Mouse (Mus musculus) CH12.LX (cell line): Measurements from ENCODE around the gene Lysmd3. TPM values are rescaled to one million over a fixed set of nuclear protein-coding genes. Genes with fewer than 3 reads are reported as not detected.

Source experiments
- DNase-seq: peaks from one replicate; pipeline ENCODE4 v3.0.0-alpha.2; 2013; ENCODE audit errors: extremely low read depth
- H3K27ac ChIP-seq: 2 replicates; pipeline ENCODE4 v1.5.1; 2012; ENCODE audit warnings: low read depth, mild to moderate bottlenecking, control low read depth, moderate library complexity; ENCODE audit not compliant: insufficient read depth
- H3K27me3 ChIP-seq: replicated peaks from 2 replicates; pipeline ENCODE3; 2012; ENCODE audit warnings: inconsistent platforms
- H3K36me3 ChIP-seq, 2 experiments: replicated peaks in 1 of 2; 2 replicates each; pipeline versions ENCODE3 to v1.6.1; 2012; ENCODE audit warnings: inconsistent platforms in 1 of 2, low read length in 1 of 2, mild to moderate bottlenecking in 1 of 2, mixed read lengths in 1 of 2, moderate library complexity in 1 of 2; ENCODE audit not compliant: control insufficient read depth in 1 of 2, insufficient read depth in 1 of 2
- H3K4me1 ChIP-seq, 2 experiments: 2 replicates each; pipeline ENCODE4 v1.6.1; 2012; ENCODE audit warnings: inconsistent platforms in 1 of 2, moderate library complexity in 1 of 2; ENCODE audit not compliant: insufficient read depth in 2 of 2, control insufficient read depth in 1 of 2
- H3K4me2 ChIP-seq: 2 replicates; pipeline ENCODE4 v1.6.1; 2012; ENCODE audit warnings: low read depth, mild to moderate bottlenecking, control low read depth; ENCODE audit not compliant: poor library complexity, insufficient read depth, severe bottlenecking
- H3K4me3 ChIP-seq, 3 experiments: fragments of 150-350 bp in 1 of 3; sonication (generic) in 1 of 3; replicated peaks in 1 of 3; 2 replicates each; pipeline versions ENCODE3 to v1.5.1; 2011 to 2012; ENCODE audit warnings: low read depth in 2 of 3, low read length in 2 of 3, mild to moderate bottlenecking in 2 of 3, moderate library complexity in 2 of 3, control low read depth in 1 of 3, improper control_type of control experiment in 1 of 3, inconsistent platforms in 1 of 3, mixed read lengths in 1 of 3; ENCODE audit not compliant: poor library complexity in 1 of 3
- H3K79me2 ChIP-seq: replicated peaks from 2 replicates; pipeline ENCODE4 v1.6.1; 2012; ENCODE audit warnings: mild to moderate bottlenecking, moderate library complexity; ENCODE audit not compliant: control insufficient read depth, poor library complexity, insufficient read depth, severe bottlenecking; ENCODE audit errors: extremely low read depth
- H3K9ac ChIP-seq: 2 replicates; pipeline ENCODE4 v1.6.1; 2012; ENCODE audit warnings: low read depth, mild to moderate bottlenecking, control low read depth, moderate library complexity; ENCODE audit not compliant: insufficient read depth
- H3K9me3 ChIP-seq: replicated peaks from 2 replicates; pipeline ENCODE3; 2012; ENCODE audit warnings: low read length, inconsistent platforms, mixed read lengths
- CTCF ChIP-seq, 2 experiments: IDR thresholded peaks in 1 of 2; conservative IDR thresholded peaks in 1 of 2; 2 replicates each; pipeline ENCODE4 v1.5.1; 2011 to 2012; ENCODE audit warnings: low read depth in 2 of 2, low read length in 2 of 2, improper control_type of control experiment in 1 of 2, inconsistent platforms in 1 of 2, mild to moderate bottlenecking in 1 of 2, moderate library complexity in 1 of 2
- E2F4 ChIP-seq: IDR thresholded peaks from 2 replicates; pipeline ENCODE4 v1.6.1; 2011; ENCODE audit warnings: low read depth, low read length, improper control_type of control experiment; ENCODE audit not compliant: insufficient replicate concordance
- EP300 ChIP-seq: IDR thresholded peaks from 2 replicates; pipeline ENCODE4 v1.6.1; 2011; ENCODE audit warnings: low read length, improper control_type of control experiment
- ETS1 ChIP-seq: conservative IDR thresholded peaks from 2 replicates; pipeline ENCODE4 v1.6.1; 2012; ENCODE audit warnings: low read depth, mild to moderate bottlenecking, inconsistent platforms, low read length, improper control_type of control experiment, moderate library complexity
- JUN ChIP-seq: IDR thresholded peaks from 2 replicates; pipeline ENCODE4 v1.6.1; 2011; ENCODE audit warnings: low read depth, mild to moderate bottlenecking, low read length, improper control_type of control experiment, moderate library complexity; ENCODE audit not compliant: insufficient read depth
- KAT2A ChIP-seq: IDR thresholded peaks from 2 replicates; pipeline ENCODE4 v1.6.1; 2012; ENCODE audit warnings: low read length, improper control_type of control experiment, inconsistent platforms; ENCODE audit not compliant: insufficient replicate concordance
- MAFK ChIP-seq: IDR thresholded peaks from 2 replicates; pipeline ENCODE4 v1.6.1; 2011; ENCODE audit warnings: low read length, improper control_type of control experiment; ENCODE audit not compliant: insufficient replicate concordance
- MAZ ChIP-seq: IDR thresholded peaks from 2 replicates; pipeline ENCODE4 v1.6.1; 2012; ENCODE audit warnings: low read depth, mild to moderate bottlenecking, inconsistent platforms, low read length, improper control_type of control experiment, moderate library complexity
- MEF2A ChIP-seq: IDR thresholded peaks from 2 replicates; pipeline ENCODE4 v1.6.1; 2014; ENCODE audit warnings: low read depth, mild to moderate bottlenecking, inconsistent platforms, low read length, improper control_type of control experiment, borderline replicate concordance
- MXI1 ChIP-seq: IDR thresholded peaks from 2 replicates; pipeline ENCODE4 v1.6.1; 2011; ENCODE audit warnings: mild to moderate bottlenecking, low read depth, low read length, improper control_type of control experiment
- MYC ChIP-seq: IDR thresholded peaks from 2 replicates; pipeline ENCODE4 v1.6.1; 2011; ENCODE audit warnings: low read depth, mild to moderate bottlenecking, improper control_type of control experiment, low read length
- NRF1 ChIP-seq: IDR thresholded peaks from 2 replicates; pipeline ENCODE4 v1.6.1; 2014; ENCODE audit warnings: low read depth, mild to moderate bottlenecking, inconsistent platforms, low read length, improper control_type of control experiment, moderate library complexity
- PAX5 ChIP-seq: IDR thresholded peaks from 2 replicates; pipeline ENCODE4 v1.6.1; 2012; ENCODE audit warnings: low read length, inconsistent platforms, mixed read lengths
- POLR2A ChIP-seq: IDR thresholded peaks from 2 replicates; pipeline ENCODE4 v1.6.1; 2011; ENCODE audit warnings: low read depth, mild to moderate bottlenecking, improper control_type of control experiment, low read length
- POLR2AphosphoS2 ChIP-seq: IDR thresholded peaks from 2 replicates; pipeline ENCODE4 v1.6.1; 2011; ENCODE audit warnings: low read depth, low read length, improper control_type of control experiment
- RAD21 ChIP-seq: IDR thresholded peaks from 2 replicates; pipeline ENCODE4 v1.6.1; 2011; ENCODE audit warnings: low read depth, mild to moderate bottlenecking, low read length, improper control_type of control experiment, moderate library complexity
- RCOR1 ChIP-seq: conservative IDR thresholded peaks from 2 replicates; pipeline ENCODE4 v1.6.1; 2012; ENCODE audit warnings: low read depth, mild to moderate bottlenecking, inconsistent platforms, low read length, improper control_type of control experiment
- SMC3 ChIP-seq: IDR thresholded peaks from 2 replicates; pipeline ENCODE4 v1.6.1; 2011; ENCODE audit warnings: low read depth, low read length, improper control_type of control experiment
- TBP ChIP-seq: conservative IDR thresholded peaks from 2 replicates; pipeline ENCODE4 v1.6.1; 2011; ENCODE audit warnings: low read depth, low read length, improper control_type of control experiment
- UBTF ChIP-seq: IDR thresholded peaks from 2 replicates; pipeline ENCODE4 v1.6.1; 2012; ENCODE audit warnings: low read depth, mild to moderate bottlenecking, inconsistent platforms, low read length, improper control_type of control experiment, moderate library complexity
- USF1 ChIP-seq: IDR thresholded peaks from 2 replicates; pipeline ENCODE4 v1.6.1; 2014; ENCODE audit warnings: low read depth, mild to moderate bottlenecking, inconsistent platforms, low read length, improper control_type of control experiment
- ZC3H11A ChIP-seq: IDR thresholded peaks from 2 replicates; pipeline ENCODE4 v1.6.1; 2012; ENCODE audit warnings: low read depth, mild to moderate bottlenecking, inconsistent platforms, low read length, improper control_type of control experiment
- dilution Hi-C: fragments of 300-500 bp; cut with MboI; formaldehyde crosslinking; loops from 2 replicates; pipeline ENCODE4 v1.14.3; 2020; ENCODE audit warnings: low sequenced_read_pairs; ENCODE audit not compliant: extremely low pct_unique_long_range_greater_than_20kb, extremely low pct_ligation_motif_present
- in situ Hi-C: fragments of 300-500 bp; cut with MboI; formaldehyde crosslinking; loops from 3 replicates; pipeline ENCODE4 v1.14.3; 2019; ENCODE audit warnings: low sequenced_read_pairs, low pct_ligation_motif_present, low pct_unique_long_range_greater_than_20kb, mixed read lengths
- polyA plus RNA-seq: library from polyadenylated mRNA; unstranded; fragments of >175 nt; gene quantifications from 2 replicates; pipeline ENCODE4 v1.2.1, GENCODE M21; 2012; ENCODE audit warnings: low read depth; ENCODE audit not compliant: insufficient read length
- total RNA-seq, 2 experiments: library from RNA; depleted of rRNA; stranded (reverse); fragments of 300-350 nt in 1 of 2; fragments of >200 nt in 1 of 2; gene quantifications; 2 replicates each; pipeline ENCODE4 v1.2.3; 2012 to 2014

Gene Lysmd3
- total and polyA plus RNA-seq, 3 experiments: 7.3 to 17.7 (median 15.1) TPM

- no peaks in the 10 kb centered on the region for H3K27me3 ChIP-seq
- no peak overlapping the region for H3K9ac ChIP-seq
- H3K4me2 ChIP-seq: no peak overlapping the region
- peak; percentile 41 for DNase-seq
- dilution Hi-C loops: no loop called here
- no peak overlapping the region for H3K4me3 ChIP-seq
- peaks cover 11 to 64% of the 10 kb centered on the region in 2 experiments for H3K36me3 ChIP-seq
- H3K79me2 ChIP-seq: no peaks in the 10 kb centered on the region
- TF ChIP-seq MYC: no peak
- TF ChIP-seq MAFK: peak; percentile 89
- no peak for TF ChIP-seq POLR2AphosphoS2
- TF ChIP-seq E2F4: no peak
- TF ChIP-seq NRF1: no peak
- TF ChIP-seq PAX5: no peak
- TF ChIP-seq ZC3H11A: no peak
- TF ChIP-seq SMC3: no peak
- TF ChIP-seq RCOR1: no peak
- no peak overlapping the region; the same call in 1 of the 2 replicates for H3K27ac ChIP-seq
- in situ Hi-C loops: no loop called here
- peaks cover 0 to 21% of the 10 kb centered on the region in 2 experiments; a peak in 2 of 4 replicates for H3K4me1 ChIP-seq
- H3K9me3 ChIP-seq: no peaks in the 10 kb centered on the region
Observed at GRCm38 (mm10) chr13:81691606-81692005, 34.1 kb downstream of the Lysmd3 start.

GRCm38 (mm10) chr13:81694446-81694845 is 37.0 kb downstream of the Lysmd3 start:
- dilution Hi-C loops: no loop called here
- H3K4me2 ChIP-seq: no peak overlapping the region
- H3K79me2 ChIP-seq: no peaks in the 10 kb centered on the region
- no peak overlapping the region for H3K27ac ChIP-seq
- no peaks in the 10 kb centered on the region for H3K27me3 ChIP-seq
- H3K9me3 ChIP-seq: no peaks in the 10 kb centered on the region
- peaks cover 0 to 25% of the 10 kb centered on the region in 2 experiments; a peak in 2 of 4 replicates for H3K4me1 ChIP-seq
- H3K36me3 ChIP-seq: peaks cover 11 to 66% of the 10 kb centered on the region in 2 experiments
- TF ChIP-seq EP300 (no peak), USF1 (no peak), E2F4 (no peak), PAX5 (no peak), RAD21 (no peak), MYC (no peak), MEF2A (no peak), MXI1 (no peak), UBTF (no peak), JUN (no peak), KAT2A (no peak), ETS1 (no peak), POLR2A (no peak), MAZ (no peak), CTCF (conservative IDR thresholded peaks at IDR 0.05 in 1 of 2, IDR thresholded peaks at IDR 0.05 in 1 of 2; ENCODE audit: low read depth in 2 of 2, low read length in 2 of 2) (no peak), SMC3 (no peak), TBP (no peak)
- no peak for DNase-seq
- H3K4me3 ChIP-seq: no peak overlapping the region
- no peak overlapping the region for H3K9ac ChIP-seq
- in situ Hi-C loops: no loop called here
